Mouse (Mus musculus) adrenal gland, adult 10 weeks (tissue): ENCODE measurements around the gene Gm20911. TPM values are rescaled to one million over a fixed set of nuclear protein-coding genes. Genes with fewer than 3 reads are reported as not detected.

Source experiments
- polyA plus RNA-seq: library from polyadenylated mRNA; stranded (reverse); fragments of 350-450 nt; fragmentation: Illumina TruSeq; extraction: RNeasy Lipid Tissue Mini Kit (QIAGEN cat#74804); gene quantifications from one replicate; pipeline ENCODE4 v1.2.3, GENCODE M21; 2014; ENCODE audit warnings: low read depth, low replicate concordance

Gm20911 gene
- polyA plus RNA-seq, result not detected

DNA sequence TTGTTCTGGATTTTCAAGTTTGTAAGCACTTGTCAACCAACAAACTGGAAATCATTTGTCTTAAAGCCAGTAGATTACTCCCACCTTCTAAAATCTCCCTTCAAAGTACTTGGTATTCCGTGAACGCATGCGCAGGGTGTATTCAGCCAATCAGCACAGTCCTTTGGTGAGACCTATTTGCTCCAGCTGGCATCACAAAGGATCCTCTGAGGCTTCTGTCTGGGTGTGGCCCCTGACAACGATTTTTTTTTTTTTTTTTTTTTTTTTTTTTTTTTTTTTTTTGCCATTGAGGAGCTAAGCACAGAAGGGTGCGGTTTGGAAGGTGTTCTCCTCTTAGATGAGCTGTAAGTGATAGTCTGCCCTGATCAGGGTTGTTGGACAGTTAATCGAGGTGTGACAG, at the start of gene Gm20911:
TSS of gene Gm20911 (plus strand) at position 301 of the 400 bp plus-strand sequence.

